Mouse (Mus musculus): Measurements from ENCODE around the gene Zfp455.
"Not testable (repeated sequence)": the region's sequence is repeated elsewhere in the genome, so short reads cannot be mapped to it uniquely, and the experiment has no call there.

Zfp455 gene

GRCm38 (mm10) chr13:67194340-67194894 lies at the start of gene Zfp455:
Gene Zfp455 (plus strand): TSS chr13:67194506.
- peak; percentile 82 for DNase-seq (ENCODE audit: low read depth, low spot score)

GRCm38 (mm10) chr13:67166122-67166521 lies 28.2 kb upstream of the Zfp455 start:
- DNase-seq (ENCODE audit: low read depth, low spot score), result not testable (repeated sequence)

GRCm38 (mm10) chr13:67172991-67173722 lies 21.1 kb upstream of the Zfp455 start, which contains the start of gene Rsl1:
Gene Rsl1 (plus strand): TSS chr13:67173182.
- DNase-seq (ENCODE audit: low read depth, low spot score), result peak; percentile 83

DNA sequence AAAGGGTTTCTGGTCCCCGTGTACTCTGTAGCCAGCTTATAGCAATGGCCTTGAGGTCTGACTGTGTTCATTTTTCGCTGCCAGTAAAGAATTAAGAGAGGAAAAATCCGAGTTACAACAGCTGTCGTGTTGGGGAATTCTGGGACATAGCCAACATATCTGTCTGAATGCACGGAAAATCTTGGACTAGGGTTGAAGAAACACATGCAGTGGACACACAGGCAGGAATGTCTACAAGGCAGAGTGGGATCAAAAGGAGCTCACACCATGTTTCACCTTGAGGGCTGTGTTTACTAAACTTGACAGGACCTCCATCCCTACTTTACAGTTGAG lies 20.6 kb upstream of the Zfp455 start:
- peak; percentile 11 for DNase-seq (ENCODE audit: low read depth, low spot score)

- no peak for DNase-seq (ENCODE audit: low read depth, low spot score)
Measured at GRCm38 (mm10) chr13:67201656-67202055, 7.3 kb downstream of the Zfp455 start.

DNA sequence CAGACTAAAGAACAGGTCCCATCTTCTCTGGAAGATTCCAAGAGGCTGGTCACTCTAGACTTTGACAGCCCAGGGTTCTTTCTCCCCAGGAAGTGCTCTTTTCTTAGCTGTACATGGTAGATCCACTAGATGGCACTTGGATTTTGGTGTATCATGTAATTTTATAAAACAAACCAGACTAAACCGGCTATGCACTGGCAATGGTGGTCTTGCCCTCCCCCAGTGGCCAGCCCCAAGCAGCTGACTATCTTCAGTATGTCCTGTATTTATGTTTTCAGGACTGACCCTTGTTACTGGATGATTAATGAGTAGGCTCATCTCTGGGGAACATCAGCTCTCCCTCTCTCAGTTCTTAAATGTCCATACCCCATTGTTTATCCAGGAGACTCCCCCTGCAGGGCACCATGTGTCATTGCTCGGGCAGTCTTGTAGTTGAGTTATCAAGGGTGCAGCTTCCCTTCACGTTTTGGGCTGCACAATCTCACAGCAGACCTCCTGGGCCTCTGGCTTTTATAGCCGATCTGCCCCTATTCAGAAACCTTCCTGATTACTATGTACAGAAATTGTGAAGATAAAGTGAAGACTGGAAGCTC lies 19.8 kb downstream of the Zfp455 start:
- DNase-seq (ENCODE audit: low read depth, low spot score), result peak; percentile 69
